Mouse (Mus musculus): ENCODE data around the gene Syndig1l.

Gene Syndig1l

DNA sequence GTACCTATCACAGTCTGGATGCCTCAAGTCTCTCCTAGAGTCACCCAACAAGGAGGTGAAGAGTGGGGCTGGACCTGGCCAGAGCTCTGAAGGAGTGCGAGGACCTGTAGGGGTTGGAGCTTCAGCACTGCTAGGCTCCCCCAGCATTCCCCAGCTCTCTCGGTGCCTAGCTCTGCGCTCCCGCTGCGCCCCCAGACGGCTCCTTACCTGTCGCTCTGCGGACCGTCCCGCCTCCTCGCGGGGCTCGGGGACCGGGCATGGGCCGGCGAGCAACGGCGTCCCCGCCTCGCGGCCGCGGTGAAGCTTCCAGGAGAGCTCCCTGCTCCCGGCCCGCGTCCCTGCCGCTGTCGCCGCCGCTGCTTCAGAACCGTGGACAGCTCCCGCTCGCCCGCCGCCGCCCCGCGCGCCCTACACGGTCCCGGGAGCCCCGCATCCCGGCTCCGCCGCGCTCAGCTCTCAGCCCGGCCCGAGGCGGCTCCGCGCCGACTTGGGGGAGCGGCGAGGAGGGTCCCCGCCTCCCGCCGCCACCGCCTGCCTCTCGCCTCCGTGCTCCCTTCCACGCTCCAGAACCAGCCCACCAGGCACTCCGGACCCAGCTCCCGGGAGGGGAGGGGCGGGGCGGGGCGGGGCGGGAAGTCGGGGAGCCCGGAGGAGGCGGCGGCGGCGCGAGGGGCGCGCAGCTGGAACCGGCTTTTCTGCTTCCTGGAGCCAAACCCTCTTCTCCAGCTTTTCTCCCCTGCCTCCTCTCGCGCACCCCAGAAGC lies at the start of gene Syndig1l:
TSS of gene Syndig1l (minus strand) at position 513 of the 763 bp plus-strand sequence.
- peak; percentile 58; the same call in 1 of the 2 replicates for ATAC-seq (ENCODE audit: insufficient number of reproducible peaks, low FRiP score, low TSS enrichment)

DNA sequence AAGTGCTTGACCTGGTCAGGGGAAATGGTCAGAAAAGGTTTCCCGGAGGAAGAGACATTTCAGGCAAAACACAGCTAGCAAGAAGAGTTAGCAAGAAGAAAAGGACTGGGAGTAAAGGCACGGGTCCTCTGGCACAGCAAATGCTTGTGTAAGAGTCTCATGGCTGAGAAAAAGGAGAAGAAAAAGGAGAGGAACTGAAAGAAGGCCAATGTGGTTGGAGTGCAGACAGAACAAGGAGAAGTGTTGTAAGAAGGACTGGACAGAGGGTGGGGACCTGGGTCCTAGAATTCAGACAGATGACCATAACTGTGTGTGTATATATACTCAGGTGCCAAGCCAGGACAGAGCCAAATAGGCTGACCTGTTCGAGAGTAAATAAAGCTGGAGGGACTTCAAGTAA lies 49.5 kb upstream of the Syndig1l start:
- no peak for ATAC-seq (ENCODE audit: insufficient number of reproducible peaks, low FRiP score, low TSS enrichment)

DNA sequence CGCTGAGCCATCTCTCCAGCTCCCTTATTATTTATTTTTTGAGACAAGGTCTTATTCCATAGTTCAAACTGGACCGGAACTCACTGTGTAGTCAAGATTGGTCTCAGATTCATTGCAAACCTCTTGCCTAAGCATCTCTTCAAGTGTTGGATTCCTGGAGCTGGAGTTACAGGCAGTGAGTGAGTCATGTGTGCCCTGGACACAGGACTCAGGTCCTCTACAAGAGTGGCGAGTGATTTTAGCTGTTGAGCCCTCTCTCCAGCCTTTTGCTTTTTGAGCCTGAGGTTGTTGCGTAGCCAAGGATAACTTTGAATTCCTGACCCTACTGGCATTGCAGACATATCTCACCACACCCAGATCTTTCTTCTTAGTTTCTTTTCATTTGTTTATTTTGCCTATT lies 47.1 kb upstream of the Syndig1l start:
- ATAC-seq (ENCODE audit: insufficient number of reproducible peaks, low FRiP score, low TSS enrichment), result no peak

DNA sequence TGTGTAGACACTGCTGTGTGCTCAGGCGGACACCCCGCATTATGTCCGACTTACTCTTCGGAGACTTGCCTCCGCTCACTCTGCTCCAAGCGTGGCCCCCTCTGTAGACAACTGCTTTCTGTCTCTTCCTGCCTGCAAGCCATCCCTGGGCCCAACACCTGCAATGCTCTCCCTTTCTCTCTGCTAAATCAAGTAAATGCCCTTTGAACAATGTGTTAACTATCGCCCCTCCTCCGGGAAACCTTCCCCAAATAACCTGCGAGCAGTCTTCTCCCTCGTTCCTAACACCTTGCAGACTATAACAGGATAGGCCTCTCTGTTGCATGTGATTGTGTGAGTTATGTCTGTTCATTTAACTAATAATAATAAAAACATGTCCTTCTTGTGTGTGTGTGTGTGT lies 44.9 kb upstream of the Syndig1l start:
- ATAC-seq (ENCODE audit: insufficient number of reproducible peaks, low FRiP score, low TSS enrichment), result no peak

GRCm38 (mm10) chr12:84733366-84733765 lies 34.7 kb upstream of the Syndig1l start:
- ATAC-seq (ENCODE audit: insufficient number of reproducible peaks, low FRiP score, low TSS enrichment), result no peak

DNA sequence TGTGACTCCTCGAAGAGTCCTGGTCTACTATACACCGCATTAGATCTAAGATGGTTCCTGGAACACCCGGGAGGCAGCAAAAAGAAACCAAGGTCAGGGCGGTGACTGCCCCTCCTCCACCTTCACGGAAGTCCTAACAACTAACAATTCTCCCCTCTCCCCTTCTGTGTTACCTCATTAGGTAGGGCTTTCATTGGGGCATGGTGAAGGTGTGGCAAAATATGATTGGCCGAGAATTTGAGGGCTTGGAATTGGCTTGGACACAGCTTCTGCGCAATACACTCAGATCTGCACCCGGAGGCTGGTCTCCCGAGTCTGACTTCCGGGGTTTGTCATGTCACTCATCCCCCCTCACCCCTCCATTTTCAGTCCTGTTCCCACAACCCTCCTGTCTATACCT lies 29.8 kb upstream of the Syndig1l start:
- ATAC-seq (ENCODE audit: insufficient number of reproducible peaks, low FRiP score, low TSS enrichment), result no peak

DNA sequence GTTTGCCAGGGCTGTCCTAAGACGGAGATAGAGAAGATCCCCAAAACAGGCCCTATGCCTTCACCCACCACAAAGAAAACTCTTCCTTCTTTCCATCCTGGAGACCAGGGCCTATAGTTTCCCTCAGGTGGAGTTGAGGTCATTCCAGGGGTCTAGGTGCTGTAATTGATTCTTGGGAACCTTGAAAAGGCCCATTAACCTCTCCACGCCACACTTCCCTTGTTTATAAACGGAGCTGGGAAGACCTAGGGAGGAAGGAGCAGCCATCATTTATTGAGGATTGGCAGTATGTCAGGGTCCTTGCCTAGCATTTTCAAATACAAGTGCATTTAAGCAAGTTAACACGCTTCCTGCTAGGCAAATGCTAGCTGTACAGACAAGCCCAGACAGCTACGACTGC lies 28.8 kb upstream of the Syndig1l start:
- no peak for ATAC-seq (ENCODE audit: insufficient number of reproducible peaks, low FRiP score, low TSS enrichment)

DNA sequence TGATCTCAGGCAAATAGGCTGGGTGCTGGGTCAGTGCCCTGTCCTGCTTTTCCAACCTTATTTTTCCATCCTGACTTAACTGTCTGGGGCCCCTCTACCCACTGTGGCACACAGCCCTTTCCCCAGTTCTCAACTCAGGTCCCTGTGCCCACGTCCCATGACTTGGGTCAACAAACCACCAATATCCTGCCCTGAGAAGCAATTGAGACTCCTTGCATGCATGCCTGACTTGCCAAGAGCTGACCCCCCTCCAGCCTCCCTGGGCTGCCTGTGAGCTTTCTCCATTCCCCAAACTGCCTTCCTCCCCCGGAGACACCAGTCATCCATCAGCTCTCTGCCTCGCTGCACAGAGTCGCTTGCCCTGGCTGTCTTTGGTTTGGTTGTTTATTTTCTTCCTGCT lies 28.4 kb upstream of the Syndig1l start:
- ATAC-seq (ENCODE audit: insufficient number of reproducible peaks, low FRiP score, low TSS enrichment), result no peak

DNA sequence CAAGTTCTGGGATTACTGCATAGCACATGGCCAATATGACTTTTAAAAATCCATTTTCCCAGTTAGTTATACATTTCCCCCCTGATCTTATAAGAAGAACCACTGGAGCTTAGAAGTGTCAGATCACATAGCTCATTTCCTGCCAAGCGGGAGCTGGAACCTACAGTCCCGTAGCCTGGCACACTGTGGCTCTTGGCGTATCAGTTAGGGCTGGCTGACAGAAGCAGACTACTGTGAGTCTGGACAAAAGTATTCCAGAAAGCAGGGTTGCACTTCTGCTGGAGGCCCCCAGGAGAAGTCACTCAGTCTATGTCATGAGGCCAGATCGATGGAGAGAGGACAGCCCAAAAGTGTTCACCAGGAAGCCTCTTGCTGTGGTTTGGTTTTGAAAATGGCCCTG lies 27.8 kb upstream of the Syndig1l start:
- no peak for ATAC-seq (ENCODE audit: insufficient number of reproducible peaks, low FRiP score, low TSS enrichment)

GRCm38 (mm10) chr12:84718462-84719244 lies 20.0 kb upstream of the Syndig1l start:
- no peak for ATAC-seq (ENCODE audit: insufficient number of reproducible peaks, low FRiP score, low TSS enrichment)

- no peak for ATAC-seq (ENCODE audit: insufficient number of reproducible peaks, low FRiP score, low TSS enrichment)
Observed at GRCm38 (mm10) chr12:84714578-84714977, 15.9 kb upstream of the Syndig1l start.

DNA sequence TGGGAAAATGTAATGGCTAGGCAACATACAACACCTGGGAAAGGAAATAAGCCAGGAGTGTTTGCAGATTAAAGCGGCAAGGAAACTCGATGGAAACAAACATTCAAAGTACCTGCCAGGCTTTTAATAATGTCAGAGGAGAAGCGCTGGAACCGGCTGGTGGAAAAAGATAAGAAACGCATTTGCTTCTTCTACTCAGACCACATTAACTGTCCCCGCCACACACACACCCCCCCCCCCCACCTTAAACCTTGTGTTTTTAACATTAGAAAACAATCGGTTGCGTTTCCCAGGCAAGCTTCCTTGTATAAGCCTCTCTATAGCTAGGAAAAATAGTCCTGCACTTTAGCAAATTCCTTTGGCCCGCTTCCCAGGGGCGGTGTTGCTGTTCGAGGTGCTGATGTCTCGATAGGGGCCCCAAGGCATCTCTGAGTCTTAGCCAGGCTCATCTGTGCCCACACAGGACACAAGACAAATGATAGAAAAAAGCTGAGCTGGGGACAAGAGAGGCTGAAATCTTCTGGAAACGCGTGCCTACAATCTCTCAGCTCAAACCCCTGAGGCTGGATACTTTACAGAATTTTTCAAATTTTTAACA lies 11.3 kb upstream of the Syndig1l start:
- ATAC-seq (ENCODE audit: insufficient number of reproducible peaks, low FRiP score, low TSS enrichment), result no peak

DNA sequence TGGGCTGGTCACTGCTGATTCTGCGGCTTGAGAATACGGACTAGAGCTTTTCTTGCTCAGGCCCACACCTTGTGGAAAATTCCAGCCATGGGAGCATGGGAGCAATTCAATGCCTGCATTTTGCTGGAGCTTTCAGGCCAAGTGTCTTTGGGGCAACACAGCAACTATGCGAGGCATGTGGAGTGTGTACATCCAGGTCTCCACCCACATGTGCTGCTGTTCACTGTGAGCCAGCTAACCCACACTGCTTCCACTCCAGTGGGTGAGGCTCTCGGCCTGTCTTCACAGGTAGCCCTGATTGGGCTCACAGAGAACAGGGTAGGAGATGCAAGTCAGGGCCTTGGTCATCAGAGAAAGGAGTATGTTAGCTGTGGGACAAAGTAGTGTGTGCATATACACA lies 9.2 kb upstream of the Syndig1l start:
- ATAC-seq (ENCODE audit: insufficient number of reproducible peaks, low FRiP score, low TSS enrichment), result no peak

DNA sequence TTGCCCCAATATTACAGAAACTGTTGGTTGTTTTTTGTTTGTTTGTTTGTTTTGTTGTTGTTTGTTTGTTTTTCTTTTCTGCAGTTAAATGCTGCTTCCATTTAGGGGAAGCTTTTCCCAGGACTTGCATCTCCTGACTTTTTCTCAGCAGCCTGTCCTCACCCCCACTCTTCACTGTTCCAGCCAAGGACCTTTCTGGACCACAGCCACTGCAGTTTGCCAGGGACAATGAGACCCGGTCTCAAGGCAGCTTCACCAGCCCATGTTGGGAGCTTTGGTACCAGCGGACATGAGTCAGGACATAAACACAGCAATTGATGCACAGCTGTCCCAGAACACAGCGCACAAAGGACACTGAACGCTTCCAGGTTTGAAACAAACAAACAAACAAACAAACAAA lies 8.3 kb upstream of the Syndig1l start:
- ATAC-seq (ENCODE audit: insufficient number of reproducible peaks, low FRiP score, low TSS enrichment), result no peak

DNA sequence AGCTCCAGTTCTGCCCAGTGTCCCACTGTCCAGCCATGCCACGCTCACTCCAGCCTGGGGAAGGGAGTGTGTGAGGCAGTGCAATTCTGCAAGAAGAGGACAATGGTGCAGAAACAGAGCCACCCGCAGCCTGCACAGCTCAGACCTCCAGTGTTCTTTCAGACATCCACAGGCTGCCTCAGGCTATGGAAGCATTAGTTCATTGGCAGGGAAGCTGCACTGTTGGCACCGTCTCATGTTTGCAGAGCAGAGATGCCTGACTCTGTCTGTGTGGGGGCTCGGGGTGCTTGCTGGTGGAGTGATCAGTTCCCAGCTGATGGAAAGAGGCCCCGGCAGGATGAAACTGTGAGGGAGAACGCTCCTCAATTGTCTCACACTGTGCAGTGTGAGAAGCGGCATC lies 4.0 kb upstream of the Syndig1l start:
- no peak for ATAC-seq (ENCODE audit: insufficient number of reproducible peaks, low FRiP score, low TSS enrichment)

- no peak for ATAC-seq (ENCODE audit: insufficient number of reproducible peaks, low FRiP score, low TSS enrichment)
Observed at GRCm38 (mm10) chr12:84692141-84692540, 6.5 kb downstream of the Syndig1l start.

GRCm38 (mm10) chr12:84691347-84691746 lies 7.3 kb downstream of the Syndig1l start:
- no peak for ATAC-seq (ENCODE audit: insufficient number of reproducible peaks, low FRiP score, low TSS enrichment)

- no peak for ATAC-seq (ENCODE audit: insufficient number of reproducible peaks, low FRiP score, low TSS enrichment)
Observed at GRCm38 (mm10) chr12:84689051-84689450, 9.6 kb downstream of the Syndig1l start.

GRCm38 (mm10) chr12:84687531-84687930 lies 11.1 kb downstream of the Syndig1l start:
- ATAC-seq (ENCODE audit: insufficient number of reproducible peaks, low FRiP score, low TSS enrichment), result no peak

DNA sequence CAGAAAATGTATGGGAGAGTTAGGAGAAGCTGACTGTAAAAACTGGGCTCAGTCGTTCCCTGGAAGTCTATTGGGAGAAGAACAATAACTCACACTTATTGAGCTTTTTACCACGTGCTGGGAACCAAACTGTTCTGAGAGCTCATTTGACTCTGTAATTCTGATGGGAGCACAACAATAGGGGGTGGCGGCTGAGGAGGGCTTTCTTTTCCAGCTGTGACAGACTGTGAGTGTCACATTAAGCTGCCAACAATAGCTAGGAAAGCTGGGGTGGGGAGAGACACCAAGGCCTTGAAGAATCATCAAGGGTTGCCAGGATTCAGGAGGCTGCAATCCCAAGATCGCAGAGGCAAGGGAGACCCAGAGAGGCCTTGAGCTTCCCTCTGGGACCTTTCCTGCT lies 12.5 kb downstream of the Syndig1l start:
- no peak for ATAC-seq (ENCODE audit: insufficient number of reproducible peaks, low FRiP score, low TSS enrichment)

GRCm38 (mm10) chr12:84684569-84684968 lies 14.1 kb downstream of the Syndig1l start:
- no peak for ATAC-seq (ENCODE audit: insufficient number of reproducible peaks, low FRiP score, low TSS enrichment)
